Mouse (Mus musculus): ENCODE measurements around the gene Tmcc3.

GRCm38 (mm10) chr10:94276511-94276910, 35.2 kb upstream of the Tmcc3 start:
- no peak for TF ChIP-seq CTCF (conservative IDR thresholded peaks at IDR 0.05 in 1 of 2, IDR thresholded peaks at IDR 0.05 in 1 of 2; ENCODE audit: low read depth in 2 of 2, low read length in 2 of 2)
- no peak for TF ChIP-seq MYC (IDR thresholded peaks at IDR 0.05; ENCODE audit: low read depth, low read length)
